Mouse (Mus musculus): ENCODE measurements around the gene Olfr742.

Olfr742 gene

DNA sequence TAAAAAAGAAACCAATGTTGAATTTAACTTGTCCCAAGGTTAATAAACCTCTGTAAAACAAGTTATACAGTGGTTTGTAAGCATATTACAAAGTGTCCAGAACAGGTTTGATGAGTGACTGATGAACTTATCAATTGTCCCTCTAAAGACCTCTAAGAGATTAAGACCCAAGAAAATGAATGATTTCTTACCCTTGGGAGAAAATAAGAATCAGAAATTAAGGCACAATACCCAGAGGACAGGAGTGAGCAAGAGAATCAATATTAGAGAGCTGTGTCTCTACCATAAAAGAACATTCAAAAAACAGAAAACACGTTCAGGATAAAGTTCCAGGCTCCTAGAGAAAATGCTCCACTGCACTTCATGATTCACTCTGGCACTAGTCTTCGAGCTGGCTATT lies at the start of gene Olfr742:
Olfr742 (plus strand) TSS at position 301 of the 400 bp plus-strand sequence.
- no peak for DNase-seq (ENCODE audit: low spot score in 2 of 2)

DNA sequence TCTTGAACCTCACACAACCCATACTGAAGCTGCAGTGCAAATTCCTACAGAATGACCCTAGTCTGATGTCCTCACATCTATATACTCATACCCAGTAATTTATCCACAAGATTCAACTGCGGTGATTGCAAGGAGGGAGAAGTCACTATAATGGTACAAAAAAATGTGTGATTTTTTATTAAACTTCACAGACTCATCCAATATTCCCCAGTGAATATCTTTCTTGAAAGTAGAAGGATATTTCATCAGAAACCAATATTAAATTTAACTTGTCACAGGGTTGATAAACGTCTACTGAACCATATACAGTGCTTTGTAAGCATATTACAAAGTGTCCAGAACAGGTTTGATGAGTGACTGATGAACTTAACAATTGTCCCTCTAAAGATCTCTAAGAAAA lies 31.0 kb upstream of the Olfr742 start, which contains the start of gene Olfr741:
Olfr741 (plus strand) TSS at position 301 of the 400 bp plus-strand sequence.
- no peak for DNase-seq (ENCODE audit: low spot score in 2 of 2)

GRCm38 (mm10) chr14:50478406-50478805 lies 25.0 kb upstream of the Olfr742 start:
- DNase-seq (ENCODE audit: low spot score in 2 of 2) = no peak

DNA sequence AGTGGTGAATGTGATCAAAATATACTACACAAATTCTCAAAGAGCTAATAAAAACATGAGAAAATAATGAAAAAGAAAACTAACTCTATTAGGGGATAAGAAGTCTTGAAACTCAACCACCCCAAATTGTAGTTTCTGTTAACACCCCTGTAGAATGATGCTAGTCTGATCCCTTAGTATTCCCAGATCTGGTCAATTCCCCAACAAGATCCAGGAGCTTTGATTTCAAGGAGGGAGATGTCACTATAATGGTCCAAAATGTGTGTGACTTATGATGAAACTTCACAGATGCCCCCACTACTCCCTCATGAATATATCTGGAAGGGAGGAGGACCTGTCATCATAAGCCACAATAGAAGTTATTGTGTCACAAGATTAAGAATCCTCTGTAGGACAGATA lies 18.1 kb downstream of the Olfr742 start, which contains the start of gene Olfr743:
Olfr743 (plus strand) TSS at position 301 of the 400 bp plus-strand sequence.
- DNase-seq (ENCODE audit: low spot score in 2 of 2) = no peak

DNA sequence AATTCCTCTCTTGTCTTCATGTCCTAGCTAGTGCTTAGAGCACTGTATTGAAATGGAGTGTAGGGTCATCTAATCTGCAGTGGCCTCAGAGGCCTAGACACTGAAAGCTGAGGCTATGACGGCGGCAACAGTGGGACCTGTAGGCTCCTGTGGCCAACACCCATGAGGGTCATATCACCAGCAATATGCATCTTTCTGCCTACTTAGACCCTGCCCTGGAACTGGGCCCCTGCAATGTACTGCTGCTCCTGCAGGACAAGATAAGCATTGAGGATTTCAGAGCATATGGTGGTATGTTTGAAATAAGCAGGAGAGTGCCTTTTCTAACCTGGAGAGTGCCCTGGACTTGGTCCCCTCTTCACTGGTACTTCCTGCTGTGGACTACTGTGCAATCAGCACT lies 49.3 kb downstream of the Olfr742 start:
- no peak for DNase-seq (ENCODE audit: low spot score in 2 of 2)

Measured in cerebellum, postnatal 4 days (tissue).